Mouse (Mus musculus) forebrain, embryonic 16.5 days (tissue): ENCODE measurements around the gene Fads3. TPM values are rescaled to one million over a fixed set of nuclear protein-coding genes. Genes with fewer than 3 reads are reported as not detected.

Source experiments
- ATAC-seq: fragments of 200-750 bp; cut with Nextera tagmentation; 2 replicates; pipeline ENCODE4 v1.8.0; 2017; ENCODE audit warnings: mild to moderate bottlenecking, moderate library complexity
- H3K27ac ChIP-seq: fragments of 300-500 bp; sonication (generic); 2 replicates; pipeline ENCODE4 v1.5.1; 2014; ENCODE audit warnings: low read length, control low read depth
- H3K27me3 ChIP-seq: fragments of 300-500 bp; sonication (generic); replicated peaks from 2 replicates; pipeline ENCODE4 v1.6.1; 2014; ENCODE audit warnings: low read length; ENCODE audit not compliant: control insufficient read depth, insufficient read depth
- H3K36me3 ChIP-seq: fragments of 300-500 bp; sonication (generic); 2 replicates; pipeline ENCODE4 v1.6.1; 2014; ENCODE audit not compliant: control insufficient read depth, insufficient read depth
- H3K4me1 ChIP-seq: fragments of 300-500 bp; sonication (generic); replicated peaks from 2 replicates; pipeline ENCODE4 v1.6.1; 2014; ENCODE audit warnings: low read length; ENCODE audit not compliant: control insufficient read depth, insufficient read depth
- H3K4me2 ChIP-seq: fragments of 300-500 bp; sonication (generic); 2 replicates; pipeline ENCODE4 v1.6.1; 2014; ENCODE audit warnings: mild to moderate bottlenecking, low read length, control low read depth
- H3K4me3 ChIP-seq: fragments of 300-500 bp; sonication (generic); replicated peaks from 2 replicates; pipeline ENCODE4 v1.5.1; 2014; ENCODE audit warnings: mild to moderate bottlenecking, low read length, control low read depth
- H3K9ac ChIP-seq: fragments of 300-500 bp; sonication (generic); replicated peaks from 2 replicates; pipeline ENCODE4 v1.6.1; 2014; ENCODE audit warnings: low read depth, low read length, control low read depth
- H3K9me3 ChIP-seq: fragments of 300-500 bp; sonication (generic); 2 replicates; pipeline ENCODE4 v1.6.1; 2016; ENCODE audit warnings: low read length; ENCODE audit not compliant: control insufficient read depth
- WGBS: fragments of 180-500 bp; shearing (Covaris S2); extraction: QIAGEN DNeasy Blood & Tissue Kit; methylation state at CpG from one replicate; pipeline ENCODE4 v1.1.7; 2014; 5-methylcytosine and 5-hydroxymethylcytosine counted together
- polyA plus RNA-seq: library from polyadenylated mRNA; unstranded; fragments of >200 nt; fragmentation: Nextera tagmentation; extraction: Ambion mirVana; gene quantifications from 2 replicates; pipeline ENCODE4 v1.2.1, GENCODE M21; 2015

Gene Fads3
- polyA plus RNA-seq, 1 experiment from 2014 or later = 20.9 TPM

- Histone ChIP-seq H3K9ac (no peak overlapping the region), H3K4me3 (no peak overlapping the region), H3K36me3 (no peaks in the 10 kb centered on the region), H3K27ac (no peak overlapping the region), H3K4me2 (no peak overlapping the region), H3K4me1 (no peaks in the 10 kb centered on the region; the same call in 1 of the 2 replicates), H3K27me3 (no peaks in the 10 kb centered on the region), H3K9me3 (no peaks in the 10 kb centered on the region)
- whole genome bisulfite sequencing = 27% methylated on average over 8 of the region's 8 CpGs
- ATAC-seq = peak; percentile 54; the same call in 1 of the 2 replicates
Measured at GRCm38 (mm10) chr19:10033211-10033973, 8.0 kb upstream of the Fads3 start.

GRCm38 (mm10) chr19:10034356-10034755 lies 7.0 kb upstream of the Fads3 start:
- no peak overlapping the region for H3K4me2 ChIP-seq
- H3K27me3 ChIP-seq = no peaks in the 10 kb centered on the region
- H3K4me1 ChIP-seq = peaks cover 5% of the 10 kb centered on the region; the same call in 1 of the 2 replicates
- no peak overlapping the region for H3K9ac ChIP-seq
- H3K27ac ChIP-seq = no peak overlapping the region
- no peak overlapping the region for H3K4me3 ChIP-seq
- H3K36me3 ChIP-seq = no peaks in the 10 kb centered on the region
- no peaks in the 10 kb centered on the region for H3K9me3 ChIP-seq
- 88% methylated on average over 5 of the region's 5 CpGs for WGBS
- no peak for ATAC-seq

- 55% methylated on average over 8 of the region's 8 CpGs for WGBS
- Histone ChIP-seq H3K4me1 (peaks cover 5% of the 10 kb centered on the region; the same call in 1 of the 2 replicates), H3K27me3 (no peaks in the 10 kb centered on the region), H3K27ac (no peak overlapping the region), H3K9ac (no peak overlapping the region), H3K4me3 (no peak overlapping the region), H3K9me3 (no peaks in the 10 kb centered on the region), H3K4me2 (no peak overlapping the region), H3K36me3 (no peaks in the 10 kb centered on the region)
- peak; percentile 79 for ATAC-seq
Measured at GRCm38 (mm10) chr19:10034785-10035447, 6.5 kb upstream of the Fads3 start.

- H3K4me3 ChIP-seq = no peak overlapping the region
- no peaks in the 10 kb centered on the region for H3K9me3 ChIP-seq
- H3K27ac ChIP-seq = no peak overlapping the region
- H3K4me2 ChIP-seq = no peak overlapping the region
- no peaks in the 10 kb centered on the region for H3K36me3 ChIP-seq
- WGBS = 58% methylated on average over 2 of the region's 2 CpGs
- no peaks in the 10 kb centered on the region for H3K27me3 ChIP-seq
- peaks cover 18% of the 10 kb centered on the region for H3K4me1 ChIP-seq
- no peak for ATAC-seq
- no peak overlapping the region for H3K9ac ChIP-seq
Measured at GRCm38 (mm10) chr19:10037534-10037933, 3.8 kb upstream of the Fads3 start.

- H3K4me3 ChIP-seq = no peak overlapping the region
- H3K9ac ChIP-seq = no peak overlapping the region
- ATAC-seq = no peak
- whole genome bisulfite sequencing = 74% methylated on average over 3 of the region's 3 CpGs
- peaks cover 21% of the 10 kb centered on the region for H3K4me1 ChIP-seq
- no peaks in the 10 kb centered on the region for H3K27me3 ChIP-seq
- H3K36me3 ChIP-seq = no peaks in the 10 kb centered on the region
- H3K9me3 ChIP-seq = no peaks in the 10 kb centered on the region
- no peak overlapping the region for H3K27ac ChIP-seq
- H3K4me2 ChIP-seq = no peak overlapping the region
Measured at GRCm38 (mm10) chr19:10038364-10038763, 3.0 kb upstream of the Fads3 start.

- H3K9ac ChIP-seq = no peak overlapping the region
- H3K4me2 ChIP-seq = no peak overlapping the region
- no peak overlapping the region for H3K4me3 ChIP-seq
- H3K27ac ChIP-seq = no peak overlapping the region; the same call in 1 of the 2 replicates
- peaks cover 21% of the 10 kb centered on the region for H3K4me1 ChIP-seq
- WGBS = 6% methylated on average over 3 of the region's 3 CpGs
- ATAC-seq = no peak
- H3K9me3 ChIP-seq = no peaks in the 10 kb centered on the region
- H3K27me3 ChIP-seq = no peaks in the 10 kb centered on the region
- no peaks in the 10 kb centered on the region for H3K36me3 ChIP-seq
Measured at GRCm38 (mm10) chr19:10038910-10039309, 2.5 kb upstream of the Fads3 start.

GRCm38 (mm10) chr19:10039615-10040014 lies 1.8 kb upstream of the Fads3 start:
- Histone ChIP-seq H3K27me3 (no peaks in the 10 kb centered on the region), H3K4me2 (no peak overlapping the region), H3K36me3 (no peaks in the 10 kb centered on the region), H3K27ac (no peak overlapping the region), H3K4me3 (no peak overlapping the region), H3K4me1 (peaks cover 21% of the 10 kb centered on the region), H3K9me3 (no peaks in the 10 kb centered on the region), H3K9ac (no peak overlapping the region)
- no peak for ATAC-seq
- WGBS = 85% methylated on average over 2 of the region's 2 CpGs

GRCm38 (mm10) chr19:10040866-10041387 lies 442 bp upstream of the Fads3 start:
- 7% methylated on average over 16 of the region's 20 CpGs for WGBS
- Histone ChIP-seq H3K27ac (no peak overlapping the region), H3K9ac (peak overlapping the region; percentile 82), H3K4me1 (peaks cover 21% of the 10 kb centered on the region), H3K9me3 (no peaks in the 10 kb centered on the region), H3K4me2 (peak overlapping the region; percentile 97), H3K4me3 (peak overlapping the region; percentile 78), H3K27me3 (no peaks in the 10 kb centered on the region), H3K36me3 (no peaks in the 10 kb centered on the region)
- ATAC-seq = peak; percentile 31

GRCm38 (mm10) chr19:10042232-10042631 lies 863 bp downstream of the Fads3 start:
- no peaks in the 10 kb centered on the region for H3K27me3 ChIP-seq
- peak overlapping the region; percentile 78 for H3K4me3 ChIP-seq
- H3K4me1 ChIP-seq = peaks cover 21% of the 10 kb centered on the region
- 0 out of 2 replicates have a peak, but pooled peaks have one; percentile 9 for ATAC-seq
- no peaks in the 10 kb centered on the region for H3K36me3 ChIP-seq
- 61% methylated on average over 6 of the region's 6 CpGs for WGBS
- H3K27ac ChIP-seq = no peak overlapping the region
- peak overlapping the region; percentile 97 for H3K4me2 ChIP-seq
- no peaks in the 10 kb centered on the region for H3K9me3 ChIP-seq
- peak overlapping the region; percentile 82 for H3K9ac ChIP-seq
